Mouse (Mus musculus) cerebellum, adult 2 months (tissue): Measurements from ENCODE around the gene Hdac9.

Experiments
- CTCF ChIP-seq: fragments of 200-500 bp; IDR thresholded peaks from 2 replicates; pipeline ENCODE4 v1.5.1; 2011; ENCODE audit warnings: low read depth, mild to moderate bottlenecking, control low read depth, low read length, moderate library complexity, borderline replicate concordance; ENCODE audit not compliant: insufficient read depth
- POLR2A ChIP-seq: fragments of 200-500 bp; IDR thresholded peaks from 2 replicates; pipeline ENCODE4 v1.6.1; 2011; ENCODE audit warnings: low read length, control low read depth, borderline replicate concordance; ENCODE audit not compliant: insufficient read depth

- TF ChIP-seq POLR2A (no peak), CTCF (no peak)
Measured at GRCm38 (mm10) chr12:34165674-34166073, 751.2 kb downstream of the Hdac9 start.
